30 mouse cellular contexts compared by ENCODE assay signal in the genomic region with DNA sequence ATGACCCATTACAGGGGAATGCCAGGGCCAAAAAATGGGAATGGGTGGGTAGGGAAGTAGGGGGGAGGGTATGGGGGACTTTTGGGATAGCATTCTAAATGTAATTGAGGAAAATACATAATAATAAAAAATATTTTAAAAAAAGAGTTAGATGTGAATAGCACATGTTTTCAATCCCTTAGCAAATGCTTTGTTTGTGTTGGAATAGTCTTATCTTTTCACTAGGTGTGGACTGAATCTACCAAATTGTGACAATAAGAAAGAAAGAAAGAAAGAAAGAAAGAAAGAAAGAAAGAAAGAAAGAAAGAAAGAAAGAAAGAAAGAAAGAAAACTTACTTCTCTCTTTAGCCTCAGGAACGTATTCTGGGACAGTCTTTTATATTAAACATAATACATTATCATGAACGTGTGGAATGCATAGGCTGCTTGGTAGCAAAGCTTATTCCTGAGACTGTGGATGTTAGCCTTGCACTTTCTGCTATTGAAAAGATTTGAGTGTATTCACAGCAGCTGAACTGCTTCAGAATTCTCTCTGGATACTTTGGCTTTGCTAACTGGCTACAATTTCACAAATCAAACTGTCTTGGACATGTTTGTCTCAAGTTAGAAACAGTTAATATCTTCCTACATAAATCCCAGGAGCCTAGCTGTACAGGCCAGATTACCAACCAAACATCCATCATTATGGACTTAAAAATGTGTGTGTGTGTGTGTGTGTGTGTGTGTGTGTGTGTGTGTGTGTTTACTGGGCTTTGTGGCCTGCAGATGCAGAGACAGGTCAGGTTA.
DNase-seq lines count a peak whose midpoint lies in the region; ATAC-seq lines count a peak whose summit lies in the region.
"Had no signal": no experiment of that assay in that cellular context is flagged by ENCODE, and none has a peak within 500 bp of the region (broad histone marks: within the 10 kb centered on the region; RNA-seq: fewer than 3 reads in every experiment).

No protein-coding gene starts in this region.

- no peak overlapping the region for H3K4me3 ChIP-seq in heart, embryonic 13.5 days
- H3K4me3 ChIP-seq in heart, embryonic 12.5 days, result no peak overlapping the region
- no peak overlapping the region for H3K4me3 ChIP-seq in kidney, embryonic 16.5 days (ENCODE audit: low read length)
- H3K4me3 ChIP-seq in lung, embryonic 15.5 days, result no peak overlapping the region
- no peak overlapping the region for H3K4me3 ChIP-seq in intestine, embryonic 15.5 days (replicated peaks)
- H3K4me3 ChIP-seq: heart, adult 2 months; heart, embryonic 15.5 days; hindbrain, embryonic 12.5 days; limb, embryonic 13.5 days; midbrain, embryonic 10.5 days; midbrain, embryonic 15.5 days; neural tube, embryonic 15.5 days; stomach, embryonic 15.5 days had no signal

- no peak for ATAC-seq in heart, embryonic 13.5 days (ENCODE audit: extremely low read depth, insufficient number of reproducible peaks, low FRiP score, low TSS enrichment)
- no peak for ATAC-seq in heart, embryonic 12.5 days (ENCODE audit: insufficient number of reproducible peaks, low FRiP score)
- ATAC-seq in kidney, embryonic 16.5 days (ENCODE audit: low FRiP score, low TSS enrichment), result peak; percentile 35; the same call in 1 of the 2 replicates
- ATAC-seq in lung, embryonic 15.5 days (ENCODE audit: borderline replicate concordance, extremely low read depth, low FRiP score, low TSS enrichment), result peak; percentile 70; the same call in 1 of the 2 replicates
- peak; percentile 51; the same call in 1 of the 2 replicates for ATAC-seq in intestine, embryonic 15.5 days
- ATAC-seq: forebrain, embryonic 14.5 days; hindbrain, postnatal 0 days; midbrain, embryonic 15.5 days; Patski had no signal

- H3K9ac ChIP-seq in heart, embryonic 13.5 days, result no peak overlapping the region
- no peak overlapping the region for H3K9ac ChIP-seq in heart, embryonic 12.5 days
- no peak overlapping the region for H3K9ac ChIP-seq in kidney, embryonic 16.5 days (replicated peaks; ENCODE audit: low read length)
- H3K9ac ChIP-seq in lung, embryonic 15.5 days, result no peak overlapping the region
- H3K9ac ChIP-seq in intestine, embryonic 15.5 days, result no peak overlapping the region
- H3K9ac ChIP-seq: heart, embryonic 15.5 days; hindbrain, embryonic 12.5 days; limb, embryonic 13.5 days; midbrain, embryonic 15.5 days; neural tube, embryonic 15.5 days; stomach, embryonic 15.5 days had no signal

- H3K9me3 ChIP-seq in heart, embryonic 13.5 days, result no peaks in the 10 kb centered on the region
- H3K9me3 ChIP-seq in heart, embryonic 12.5 days (replicated peaks), result no peaks in the 10 kb centered on the region
- H3K9me3 ChIP-seq in kidney, embryonic 16.5 days (ENCODE audit: low read length), result no peaks in the 10 kb centered on the region
- no peaks in the 10 kb centered on the region for H3K9me3 ChIP-seq in lung, embryonic 15.5 days
- no peaks in the 10 kb centered on the region for H3K9me3 ChIP-seq in intestine, embryonic 15.5 days
- H3K9me3 ChIP-seq: heart, embryonic 15.5 days; hindbrain, embryonic 12.5 days; limb, embryonic 13.5 days; midbrain, embryonic 10.5 days; midbrain, embryonic 15.5 days; neural tube, embryonic 15.5 days; stomach, embryonic 15.5 days had no signal

- H3K36me3 ChIP-seq in heart, embryonic 13.5 days, result no peaks in the 10 kb centered on the region
- H3K36me3 ChIP-seq in heart, embryonic 12.5 days, result no peaks in the 10 kb centered on the region
- no peaks in the 10 kb centered on the region for H3K36me3 ChIP-seq in kidney, embryonic 16.5 days (ENCODE audit: insufficient read depth, low read length)
- H3K36me3 ChIP-seq in lung, embryonic 15.5 days, result no peaks in the 10 kb centered on the region
- H3K36me3 ChIP-seq in intestine, embryonic 15.5 days, result no peaks in the 10 kb centered on the region
- H3K36me3 ChIP-seq: heart, embryonic 15.5 days; hindbrain, embryonic 12.5 days; limb, embryonic 13.5 days; midbrain, embryonic 10.5 days; midbrain, embryonic 15.5 days; neural tube, embryonic 15.5 days; stomach, embryonic 15.5 days had no signal

- no peaks in the 10 kb centered on the region for H3K27me3 ChIP-seq in heart, embryonic 13.5 days (replicated peaks)
- no peaks in the 10 kb centered on the region for H3K27me3 ChIP-seq in heart, embryonic 12.5 days (replicated peaks)
- no peaks in the 10 kb centered on the region for H3K27me3 ChIP-seq in kidney, embryonic 16.5 days (ENCODE audit: insufficient read depth, low read length)
- no peaks in the 10 kb centered on the region for H3K27me3 ChIP-seq in lung, embryonic 15.5 days
- H3K27me3 ChIP-seq in intestine, embryonic 15.5 days (replicated peaks), result no peaks in the 10 kb centered on the region
- H3K27me3 ChIP-seq: heart, embryonic 15.5 days; hindbrain, embryonic 12.5 days; limb, embryonic 13.5 days; midbrain, embryonic 15.5 days; neural tube, embryonic 15.5 days; Patski; stomach, embryonic 15.5 days had no signal

- no peaks in the 10 kb centered on the region for H3K4me1 ChIP-seq in heart, embryonic 13.5 days
- no peaks in the 10 kb centered on the region for H3K4me1 ChIP-seq in heart, embryonic 12.5 days (replicated peaks)
- no peaks in the 10 kb centered on the region for H3K4me1 ChIP-seq in kidney, embryonic 16.5 days (ENCODE audit: insufficient read depth, low read length)
- no peaks in the 10 kb centered on the region for H3K4me1 ChIP-seq in lung, embryonic 15.5 days
- H3K4me1 ChIP-seq in intestine, embryonic 15.5 days (replicated peaks), result no peaks in the 10 kb centered on the region
- H3K4me1 ChIP-seq: heart, embryonic 15.5 days; hindbrain, embryonic 12.5 days; limb, embryonic 13.5 days; midbrain, embryonic 10.5 days; midbrain, embryonic 15.5 days; neural tube, embryonic 15.5 days; stomach, embryonic 15.5 days had no signal

- 0 out of 2 replicates have a peak overlapping the region, but pooled peaks have one; percentile 8 for H3K27ac ChIP-seq in heart, embryonic 13.5 days (replicated peaks)
- no peak overlapping the region for H3K27ac ChIP-seq in heart, embryonic 12.5 days (ENCODE audit: poor library complexity, severe bottlenecking)
- H3K27ac ChIP-seq in kidney, embryonic 16.5 days (ENCODE audit: low read length), result no peak overlapping the region
- no peak overlapping the region for H3K27ac ChIP-seq in lung, embryonic 15.5 days
- no peak overlapping the region for H3K27ac ChIP-seq in intestine, embryonic 15.5 days
- H3K27ac ChIP-seq: heart, adult 2 months; heart, embryonic 15.5 days; hindbrain, embryonic 12.5 days; hindbrain, postnatal 0 days; limb, embryonic 13.5 days; midbrain, embryonic 10.5 days; midbrain, embryonic 15.5 days; neural tube, embryonic 15.5 days; stomach, embryonic 15.5 days had no signal

- H3K4me2 ChIP-seq in heart, embryonic 13.5 days, result no peak overlapping the region
- no peak overlapping the region for H3K4me2 ChIP-seq in heart, embryonic 12.5 days
- no peak overlapping the region for H3K4me2 ChIP-seq in kidney, embryonic 16.5 days (replicated peaks; ENCODE audit: low read depth, low read length)
- no peak overlapping the region for H3K4me2 ChIP-seq in lung, embryonic 15.5 days
- no peak overlapping the region for H3K4me2 ChIP-seq in intestine, embryonic 15.5 days (replicated peaks)
- H3K4me2 ChIP-seq: heart, embryonic 15.5 days; hindbrain, embryonic 12.5 days; limb, embryonic 13.5 days; liver, embryonic 11.5 days; midbrain, embryonic 15.5 days; neural tube, embryonic 15.5 days; stomach, embryonic 15.5 days had no signal

- WGBS in heart, embryonic 13.5 days, result 72% methylated on average over 2 of the region's 2 CpGs
- whole genome bisulfite sequencing in heart, embryonic 12.5 days, result 65% methylated on average over 2 of the region's 2 CpGs
- WGBS in kidney, embryonic 16.5 days, result 59% methylated on average over 2 of the region's 2 CpGs
- 37% methylated on average over 2 of the region's 2 CpGs for WGBS in lung, embryonic 15.5 days
- WGBS in intestine, embryonic 15.5 days, result 46% methylated on average over 2 of the region's 2 CpGs

- DNase-seq in kidney, adult 11 months, result no peak
- DNase-seq in lung, postnatal 10 days, result no peak
- DNase-seq in thymus, postnatal 36 days, result no peak
- DNase-seq: adrenal gland, postnatal 10 days; cerebellum, adult 8-10 months; cerebellum, postnatal 25 days; gastrocnemius, postnatal 14 days; heart, adult 2 months; heart, postnatal 36 days; kidney, postnatal 36 days; retina, postnatal 1 day; right cerebral cortex, postnatal 14 days; thymus, adult 18-20 months; thymus, postnatal 4 days had no signal

Comparison
In these comparisons a context has a peak if more than half of its experiments do, and no peak if none do; other contexts are left out.
1. ATAC-seq: peak in kidney, embryonic 16.5 days (single experiment), lung, embryonic 15.5 days (single experiment) and intestine, embryonic 15.5 days (single experiment); none in heart, embryonic 13.5 days (single experiment) and heart, embryonic 12.5 days (single experiment).